Mouse (Mus musculus) limb, embryonic 15.5 days (tissue): Measurements from ENCODE around the gene Anxa6. TPM values are rescaled to one million over a fixed set of nuclear protein-coding genes. Genes with fewer than 3 reads are reported as not detected.

ENCODE experiments used
- ATAC-seq: fragments of 200-750 bp; cut with Nextera tagmentation; 2 replicates; pipeline ENCODE4 v1.8.0; 2017; ENCODE audit warnings: low read depth, moderate TSS enrichment; ENCODE audit not compliant: insufficient number of reproducible peaks, low FRiP score, low TSS enrichment
- H3K27ac ChIP-seq: fragments of 300-500 bp; sonication (generic); 2 replicates; pipeline ENCODE4 v1.5.1; 2015; ENCODE audit warnings: moderate library complexity, mild to moderate bottlenecking, inconsistent platforms
- H3K27me3 ChIP-seq: fragments of 300-500 bp; sonication (generic); 2 replicates; pipeline ENCODE4 v1.6.1; 2015; ENCODE audit warnings: inconsistent platforms
- H3K36me3 ChIP-seq: fragments of 300-500 bp; sonication (generic); 2 replicates; pipeline ENCODE4 v1.6.1; 2015; ENCODE audit warnings: inconsistent platforms
- H3K4me1 ChIP-seq: fragments of 300-500 bp; sonication (generic); 2 replicates; pipeline ENCODE4 v1.6.1; 2015; ENCODE audit warnings: inconsistent platforms
- H3K4me2 ChIP-seq: fragments of 300-500 bp; sonication (generic); 2 replicates; pipeline ENCODE4 v1.6.1; 2015; ENCODE audit warnings: mild to moderate bottlenecking, inconsistent platforms
- H3K4me3 ChIP-seq: fragments of 300-500 bp; sonication (generic); 2 replicates; pipeline ENCODE4 v1.5.1; 2015; ENCODE audit warnings: mild to moderate bottlenecking, inconsistent platforms
- H3K9ac ChIP-seq: fragments of 300-500 bp; sonication (generic); 2 replicates; pipeline ENCODE4 v1.6.1; 2015; ENCODE audit warnings: inconsistent platforms
- H3K9me3 ChIP-seq: fragments of 300-500 bp; sonication (generic); 2 replicates; pipeline ENCODE4 v1.6.1; 2016; ENCODE audit warnings: inconsistent platforms
- WGBS: fragments of 180-500 bp; shearing (Covaris S2); methylation state at CpG from one replicate; pipeline ENCODE4 v1.1.7; 2015; 5-methylcytosine and 5-hydroxymethylcytosine counted together
- polyA plus RNA-seq: library from polyadenylated mRNA; unstranded; fragments of >200 nt; fragmentation: Nextera tagmentation; extraction: Ambion mirVana; gene quantifications from 2 replicates; pipeline ENCODE4 v1.2.1, GENCODE M21; 2015

Gene Anxa6
- polyA plus RNA-seq, 1 experiment from 2014 or later: 380 TPM

GRCm38 (mm10) chr11:54934198-54934597 is 99.0 kb downstream of the Anxa6 start:
- Histone ChIP-seq H3K27me3 (no peaks in the 10 kb centered on the region), H3K4me1 (peaks cover 3% of the 10 kb centered on the region; the same call in 1 of the 2 replicates), H3K9ac (no peak overlapping the region), H3K36me3 (peaks cover 86% of the 10 kb centered on the region), H3K27ac (no peak overlapping the region), H3K4me3 (no peak overlapping the region), H3K9me3 (no peaks in the 10 kb centered on the region), H3K4me2 (no peak overlapping the region)
- WGBS: 89% methylated on average over 7 of the region's 7 CpGs
- ATAC-seq: no peak

- H3K36me3 ChIP-seq: peaks cover 89% of the 10 kb centered on the region
- ATAC-seq: no peak
- H3K4me2 ChIP-seq: no peak overlapping the region
- no peak overlapping the region for H3K4me3 ChIP-seq
- H3K27ac ChIP-seq: no peak overlapping the region
- no peak overlapping the region for H3K9ac ChIP-seq
- H3K9me3 ChIP-seq: no peaks in the 10 kb centered on the region
- H3K27me3 ChIP-seq: no peaks in the 10 kb centered on the region
- H3K4me1 ChIP-seq: peaks cover 3% of the 10 kb centered on the region; the same call in 1 of the 2 replicates
- 93% methylated on average over 6 of the region's 6 CpGs for WGBS
These were observed 100.7 kb downstream of the Anxa6 start for GRCm38 (mm10) chr11:54932540-54932939.

- peaks cover 92% of the 10 kb centered on the region for H3K36me3 ChIP-seq
- no peak overlapping the region for H3K4me3 ChIP-seq
- no peak overlapping the region for H3K9ac ChIP-seq
- H3K27ac ChIP-seq: no peak overlapping the region
- WGBS: 63% methylated on average over 5 of the region's 5 CpGs
- H3K27me3 ChIP-seq: no peaks in the 10 kb centered on the region
- no peak overlapping the region for H3K4me2 ChIP-seq
- peaks cover 3% of the 10 kb centered on the region; the same call in 1 of the 2 replicates for H3K4me1 ChIP-seq
- no peaks in the 10 kb centered on the region for H3K9me3 ChIP-seq
- ATAC-seq: no peak
These were observed 101.7 kb downstream of the Anxa6 start for GRCm38 (mm10) chr11:54931405-54932093.

GRCm38 (mm10) chr11:54930318-54930979 is 102.8 kb downstream of the Anxa6 start:
- no peak overlapping the region for H3K9ac ChIP-seq
- no peak for ATAC-seq
- no peak overlapping the region for H3K4me3 ChIP-seq
- 73% methylated on average over 7 of the region's 7 CpGs for WGBS
- H3K36me3 ChIP-seq: peaks cover 94% of the 10 kb centered on the region
- H3K4me1 ChIP-seq: no peaks in the 10 kb centered on the region
- no peak overlapping the region for H3K4me2 ChIP-seq
- H3K9me3 ChIP-seq: no peaks in the 10 kb centered on the region
- no peak overlapping the region for H3K27ac ChIP-seq
- no peaks in the 10 kb centered on the region for H3K27me3 ChIP-seq

- Histone ChIP-seq H3K4me3 (no peak overlapping the region), H3K4me1 (no peaks in the 10 kb centered on the region), H3K4me2 (no peak overlapping the region), H3K36me3 (peaks cover 95% of the 10 kb centered on the region), H3K27me3 (no peaks in the 10 kb centered on the region), H3K9me3 (no peaks in the 10 kb centered on the region), H3K9ac (no peak overlapping the region), H3K27ac (no peak overlapping the region)
- no peak for ATAC-seq
- WGBS: 87% methylated on average over 8 of the region's 8 CpGs
These were observed 103.5 kb downstream of the Anxa6 start for GRCm38 (mm10) chr11:54929744-54930143.

- H3K4me1 ChIP-seq: no peaks in the 10 kb centered on the region
- H3K9me3 ChIP-seq: no peaks in the 10 kb centered on the region
- no peak overlapping the region for H3K4me3 ChIP-seq
- no peak overlapping the region for H3K4me2 ChIP-seq
- no peaks in the 10 kb centered on the region for H3K27me3 ChIP-seq
- no peak overlapping the region for H3K9ac ChIP-seq
- H3K36me3 ChIP-seq: peaks cover 96% of the 10 kb centered on the region
- WGBS: 89% methylated on average over 6 of the region's 6 CpGs
- ATAC-seq: no peak
- H3K27ac ChIP-seq: no peak overlapping the region
These were observed 104.0 kb downstream of the Anxa6 start for GRCm38 (mm10) chr11:54929290-54929689.

Other genes starting within 250 kb of the Anxa6 start
- gene Cdc42se2, start 245.8 kb downstream of the Anxa6 start, polyA plus RNA-seq: 59.8 and 67.2 TPM in 2 replicates
- 9.5 and 9.7 TPM in 2 replicates for gene Lyrm7, start 172.5 kb downstream of the Anxa6 start, polyA plus RNA-seq
- 450 and 535 TPM in 2 replicates for gene Hint1, start 167.1 kb downstream of the Anxa6 start, polyA plus RNA-seq
- gene Gpx3, start 131.0 kb downstream of the Anxa6 start, polyA plus RNA-seq: 379 and 418 TPM in 2 replicates
- gene Tnip1, start 70.5 kb downstream of the Anxa6 start, polyA plus RNA-seq: 24.2 and 25.0 TPM in 2 replicates
- 1.7 and 3.8 TPM in 2 replicates for gene Ccdc69, start 44.7 kb upstream of the Anxa6 start, polyA plus RNA-seq
- 38.9 and 43.1 TPM in 2 replicates for gene Gm2a, start 64.7 kb upstream of the Anxa6 start, polyA plus RNA-seq
- not detected in 2 replicates for gene Slc36a3, start 118.3 kb upstream of the Anxa6 start, polyA plus RNA-seq
- 2.1 and 3.6 TPM in 2 replicates for gene Slc36a2, start 151.6 kb upstream of the Anxa6 start, polyA plus RNA-seq
- 1.9 and 2.1 TPM in 2 replicates for gene Slc36a1, start 170.9 kb upstream of the Anxa6 start, polyA plus RNA-seq